ENCODE assay signal across 13 mouse cellular contexts in the genomic region with DNA sequence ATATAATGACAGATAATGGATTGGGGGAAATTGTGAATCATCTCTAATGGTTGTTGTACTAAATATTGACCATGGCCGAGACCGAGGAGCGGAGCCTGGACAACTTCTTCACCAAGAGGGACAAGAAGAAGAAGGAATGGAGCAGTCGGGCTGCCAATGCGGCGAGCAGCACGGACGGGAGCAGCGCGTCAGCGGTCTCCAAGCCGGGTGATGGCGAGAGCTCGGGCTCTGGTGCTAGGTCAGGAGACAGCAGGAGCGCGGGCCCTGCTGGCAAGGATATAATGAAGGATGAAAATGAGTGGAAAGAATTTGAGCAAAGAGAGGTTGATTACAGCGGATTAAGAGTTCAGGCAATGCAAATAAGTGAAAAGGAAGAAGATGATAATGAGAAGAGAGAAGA. TPM values are rescaled to one million over a fixed set of nuclear protein-coding genes. Genes with fewer than 3 reads are reported as not detected.
"Had no signal": no experiment of that assay in that cellular context is flagged by ENCODE, and none has a peak within 500 bp of the region (broad histone marks: within the 10 kb centered on the region; RNA-seq: fewer than 3 reads in every experiment).

No protein-coding gene starts in this region.

RNA-seq across cellular contexts. Expression of a gene that starts 38.2 kb away (rescaled TPM):
- total RNA-seq: liver, adult 2 months; megakaryocyte, adult 5-6 weeks; midbrain, postnatal 0 days had no signal
- polyA plus RNA-seq: limb, embryonic 12.5 days; liver, adult 2 months; liver, embryonic 15.5 days; liver, embryonic 16.5 days; liver, postnatal 0 days; lung, adult 2 months; lung, postnatal 0 days; macrophage; midbrain, embryonic 12.5 days; midbrain, embryonic 13.5 days; midbrain, embryonic 14.5 days had no signal
